Comparison of ENCODE assay signal across 8 mouse cellular contexts in genomic region chr4:47473968-47474729, GRCm38 (mm10). TPM values are rescaled to one million over a fixed set of nuclear protein-coding genes. Genes with fewer than 3 reads are reported as not detected.
A peak's percentile ranks its signal among the peaks of the same experiment; 100 is the strongest.
DNase-seq lines count a peak whose midpoint lies in the region; ATAC-seq lines count a peak whose summit lies in the region.

Gene Alg2 (minus strand): TSS chr4:47474333.
Gene Sec61b (plus strand): TSS chr4:47474658.

- peaks cover 14% of the 10 kb centered on the region for H3K4me1 ChIP-seq in forebrain, embryonic 14.5 days (ENCODE audit: control insufficient read depth, insufficient read depth, low read length)
- peaks cover 25% of the 10 kb centered on the region for H3K4me1 ChIP-seq in neural tube, embryonic 15.5 days

- under 1% methylated on average over 58 of the region's 58 CpGs for WGBS in forebrain, embryonic 14.5 days
- whole genome bisulfite sequencing in neural tube, embryonic 15.5 days: under 1% methylated on average over 55 of the region's 58 CpGs

- peak within 1 kb of the TSS; percentile 68 for H3K4me3 ChIP-seq in forebrain, embryonic 14.5 days (ENCODE audit: low read depth, low read length)
- peak within 1 kb of the TSS; percentile 93 for H3K4me3 ChIP-seq in neural tube, embryonic 15.5 days (replicated peaks)

- ATAC-seq in forebrain, embryonic 14.5 days: peak; percentile 98
- peak; percentile 98 for ATAC-seq in neural tube, embryonic 15.5 days (ENCODE audit: low FRiP score)

- peak within 1 kb of the TSS; percentile 97 for H3K27ac ChIP-seq in forebrain, embryonic 14.5 days (ENCODE audit: low read depth, low read length)
- H3K27ac ChIP-seq in neural tube, embryonic 15.5 days (replicated peaks): peak within 1 kb of the TSS; percentile 99

- peak within 1 kb of the TSS; percentile 83 for H3K9ac ChIP-seq in forebrain, embryonic 14.5 days (ENCODE audit: low read length)
- H3K9ac ChIP-seq in neural tube, embryonic 15.5 days (replicated peaks): peak within 1 kb of the TSS; percentile 99

- intact Hi-C loops in heart, postnatal 14 days (cut with DNase I): no loop called here

- H3K9me3 ChIP-seq in forebrain, embryonic 14.5 days (replicated peaks; ENCODE audit: control insufficient read depth, low read length): no peaks in the 10 kb centered on the region
- no peaks in the 10 kb centered on the region for H3K9me3 ChIP-seq in neural tube, embryonic 15.5 days (replicated peaks)

- H3K36me3 ChIP-seq in forebrain, embryonic 14.5 days (ENCODE audit: control insufficient read depth, insufficient read depth, low read length): peaks cover 60% of the 10 kb centered on the region
- peaks cover 57% of the 10 kb centered on the region for H3K36me3 ChIP-seq in neural tube, embryonic 15.5 days

- H3K27me3 ChIP-seq in forebrain, embryonic 14.5 days (replicated peaks; ENCODE audit: control insufficient read depth, insufficient read depth, low read length): no peaks in the 10 kb centered on the region
- H3K27me3 ChIP-seq in neural tube, embryonic 15.5 days (replicated peaks): no peaks in the 10 kb centered on the region

- DNase-seq in ES-CJ7 (ENCODE audit: low read depth, low spot score): peak; percentile 98
- DNase-seq in cerebellum, adult 11 months: peak; percentile 98
- peak; percentile 100 for DNase-seq in forebrain, embryonic 14.5 days (ENCODE audit: low spot score)
- DNase-seq in heart, postnatal 14 days: peak; percentile 96
- DNase-seq in layer of hippocampus, adult 11-12 months (ENCODE audit: low spot score): peak; percentile 98
- DNase-seq in lung, adult 18-20 months: peak; percentile 97 to 98
- DNase-seq in testis, postnatal 14 days (ENCODE audit: low spot score): peak; percentile 97

- H3K4me2 ChIP-seq in forebrain, embryonic 14.5 days (ENCODE audit: low read length): peak within 1 kb of the TSS; percentile 54
- peak within 1 kb of the TSS; percentile 83 for H3K4me2 ChIP-seq in neural tube, embryonic 15.5 days

RNA-seq across cellular contexts. Expression of gene Alg2, which starts in this region (rescaled TPM):
- polyA plus RNA-seq in forebrain, embryonic 14.5 days (2014; fragmentation: Nextera tagmentation; extraction: Ambion mirVana): 205 and 224 TPM in 2 replicates
- total RNA-seq in heart, postnatal 14 days (2021): 1 to 10 TPM; 8.7 to 9.1 TPM
- polyA plus RNA-seq in neural tube, embryonic 15.5 days (2015; fragmentation: Nextera tagmentation; extraction: Ambion mirVana): 310 and 364 TPM in 2 replicates

RNA-seq across cellular contexts. Expression of gene Sec61b, which starts in this region (rescaled TPM):
- polyA plus RNA-seq in forebrain, embryonic 14.5 days (2014; fragmentation: Nextera tagmentation; extraction: Ambion mirVana): 289 and 313 TPM in 2 replicates
- total RNA-seq in heart, postnatal 14 days (2021): 10 to 100 TPM; 26.6 to 27.8 TPM
- polyA plus RNA-seq in neural tube, embryonic 15.5 days (2015; fragmentation: Nextera tagmentation; extraction: Ambion mirVana): 272 and 296 TPM in 2 replicates

Comparison
In these comparisons a context has a peak if more than half of its experiments do, and no peak if none do; other contexts are left out.
1. Peak in every context shown above with its lines: DNase-seq, ATAC-seq, H3K4me3 ChIP-seq and H3K27ac ChIP-seq.